Mouse (Mus musculus) olfactory bulb, adult 2 months (tissue): ENCODE measurements at regions not wholly inside any gene's neighbourhood (a gene's known extent, or its start where the extent isn't known, plus 50 kb on each side); places are given as distances from the start of the nearest gene placed in this dataset.

Experiments
- CTCF ChIP-seq: fragments of 200-500 bp; IDR thresholded peaks from 2 replicates; pipeline ENCODE4 v1.5.1; 2012; ENCODE audit warnings: low read depth, mild to moderate bottlenecking, low read length, moderate library complexity; ENCODE audit not compliant: insufficient read depth
- POLR2A ChIP-seq: fragments of 200-500 bp; IDR thresholded peaks from 2 replicates; pipeline ENCODE4 v1.6.1; 2012; ENCODE audit warnings: mild to moderate bottlenecking, low read depth, low read length, moderate library complexity; ENCODE audit not compliant: insufficient read depth

DNA sequence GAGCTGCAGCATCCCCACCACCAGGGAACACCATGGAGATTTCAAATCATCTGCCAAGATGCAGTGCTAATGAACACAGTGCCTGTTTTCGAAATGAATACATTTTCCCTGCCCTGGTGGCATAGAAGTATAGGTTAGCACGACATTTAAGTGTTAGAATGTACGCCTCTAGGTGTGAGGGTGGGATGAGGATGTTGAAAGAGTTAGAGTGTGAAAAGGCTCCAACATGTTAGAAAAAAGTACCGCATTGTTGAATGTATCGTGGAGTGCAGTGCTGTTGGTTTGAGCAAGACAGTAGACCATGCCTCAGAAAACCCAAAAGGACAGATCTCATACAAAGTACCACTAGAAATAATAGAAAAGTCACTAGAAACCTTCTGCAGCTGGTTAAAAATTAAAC, 88.3 kb downstream of the Enkur start:
- TF ChIP-seq CTCF (no peak), POLR2A (no peak)
